Mouse (Mus musculus) intestine, embryonic 14.5 days (tissue): Measurements from ENCODE around the gene Dram1. TPM values are rescaled to one million over a fixed set of nuclear protein-coding genes. Genes with fewer than 3 reads are reported as not detected.

ENCODE experiments used
- ATAC-seq: fragments of 200-750 bp; cut with Nextera tagmentation; replicated peaks from 2 replicates; pipeline ENCODE4 v1.8.0; 2017; ENCODE audit warnings: low read depth, moderate number of reproducible peaks, moderate TSS enrichment, moderate library complexity; ENCODE audit not compliant: low FRiP score, low TSS enrichment
- DNase-seq: peaks from one replicate; pipeline ENCODE4 v3.0.0-alpha.2; 2018; ENCODE audit warnings: low spot score
- H3K27ac ChIP-seq: fragments of 300-500 bp; sonication (generic); 2 replicates; pipeline ENCODE4 v1.5.1; 2014; ENCODE audit warnings: low read depth, mild to moderate bottlenecking, control low read depth
- H3K27me3 ChIP-seq: fragments of 300-500 bp; sonication (generic); replicated peaks from 2 replicates; pipeline ENCODE4 v1.6.1; 2014; ENCODE audit warnings: low read length, control low read depth; ENCODE audit not compliant: control insufficient read depth, insufficient read depth
- H3K36me3 ChIP-seq: fragments of 300-500 bp; sonication (generic); 2 replicates; pipeline ENCODE4 v1.6.1; 2014; ENCODE audit warnings: low read length, control low read depth; ENCODE audit not compliant: control insufficient read depth, insufficient read depth
- H3K4me1 ChIP-seq: fragments of 300-500 bp; sonication (generic); replicated peaks from 2 replicates; pipeline ENCODE4 v1.6.1; 2014; ENCODE audit warnings: low read length, control low read depth, mixed read lengths; ENCODE audit not compliant: control insufficient read depth, insufficient read depth
- H3K4me2 ChIP-seq: fragments of 300-500 bp; sonication (generic); 2 replicates; pipeline ENCODE4 v1.6.1; 2014; ENCODE audit warnings: low read length
- H3K4me3 ChIP-seq: fragments of 300-500 bp; sonication (generic); 2 replicates; pipeline ENCODE4 v1.5.1; 2014; ENCODE audit warnings: low read depth, low read length, control low read depth, mixed read lengths
- H3K9ac ChIP-seq: fragments of 300-500 bp; sonication (generic); 2 replicates; pipeline ENCODE4 v1.6.1; 2014; ENCODE audit warnings: mild to moderate bottlenecking, low read length
- H3K9me3 ChIP-seq: fragments of 300-500 bp; sonication (generic); 2 replicates; pipeline ENCODE4 v1.6.1; 2016; ENCODE audit warnings: low read length, control low read depth; ENCODE audit not compliant: control insufficient read depth
- WGBS: fragments of 180-500 bp; shearing (Covaris S2); extraction: QIAGEN DNeasy Blood & Tissue Kit; methylation state at CpG from one replicate; pipeline ENCODE4 v1.1.7; 2014; 5-methylcytosine and 5-hydroxymethylcytosine counted together
- polyA plus RNA-seq: library from polyadenylated mRNA; unstranded; fragments of >200 nt; fragmentation: Nextera tagmentation; extraction: Ambion mirVana; gene quantifications from 2 replicates; pipeline ENCODE4 v1.2.1, GENCODE M21; 2014

Dram1 gene
- polyA plus RNA-seq, 1 experiment from 2014 or later: 3.6 TPM

DNA sequence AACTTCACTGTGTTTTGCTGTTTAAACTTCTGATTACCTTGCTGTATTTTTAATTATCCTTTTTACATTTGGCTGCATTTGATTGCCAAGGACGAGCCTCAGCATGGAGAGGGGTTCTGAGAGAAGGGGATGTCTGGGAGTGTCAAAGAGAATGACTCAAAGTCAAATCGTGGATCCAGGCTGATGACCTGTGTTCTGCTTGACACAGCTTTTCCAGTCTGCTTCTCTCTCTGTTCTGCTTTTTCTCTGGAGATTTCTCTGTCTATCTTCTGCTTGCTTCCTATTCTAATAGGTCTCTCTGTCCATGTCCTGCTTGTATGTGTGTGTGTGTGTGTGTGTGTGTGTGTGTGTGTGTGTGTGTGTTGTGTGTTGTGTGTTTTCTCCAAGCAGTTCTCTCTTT is 30.9 kb upstream of the Dram1 start:
- WGBS: 67% methylated on average over 2 of the region's 2 CpGs
- Histone ChIP-seq H3K9me3 (no peaks in the 10 kb centered on the region), H3K4me3 (no peak overlapping the region), H3K27me3 (no peaks in the 10 kb centered on the region), H3K4me2 (no peak overlapping the region), H3K27ac (no peak overlapping the region), H3K4me1 (no peaks in the 10 kb centered on the region), H3K36me3 (peaks cover under 1% of the 10 kb centered on the region; the same call in 1 of the 2 replicates), H3K9ac (no peak overlapping the region)
- ATAC-seq (no peak), DNase-seq (no peak)

DNA sequence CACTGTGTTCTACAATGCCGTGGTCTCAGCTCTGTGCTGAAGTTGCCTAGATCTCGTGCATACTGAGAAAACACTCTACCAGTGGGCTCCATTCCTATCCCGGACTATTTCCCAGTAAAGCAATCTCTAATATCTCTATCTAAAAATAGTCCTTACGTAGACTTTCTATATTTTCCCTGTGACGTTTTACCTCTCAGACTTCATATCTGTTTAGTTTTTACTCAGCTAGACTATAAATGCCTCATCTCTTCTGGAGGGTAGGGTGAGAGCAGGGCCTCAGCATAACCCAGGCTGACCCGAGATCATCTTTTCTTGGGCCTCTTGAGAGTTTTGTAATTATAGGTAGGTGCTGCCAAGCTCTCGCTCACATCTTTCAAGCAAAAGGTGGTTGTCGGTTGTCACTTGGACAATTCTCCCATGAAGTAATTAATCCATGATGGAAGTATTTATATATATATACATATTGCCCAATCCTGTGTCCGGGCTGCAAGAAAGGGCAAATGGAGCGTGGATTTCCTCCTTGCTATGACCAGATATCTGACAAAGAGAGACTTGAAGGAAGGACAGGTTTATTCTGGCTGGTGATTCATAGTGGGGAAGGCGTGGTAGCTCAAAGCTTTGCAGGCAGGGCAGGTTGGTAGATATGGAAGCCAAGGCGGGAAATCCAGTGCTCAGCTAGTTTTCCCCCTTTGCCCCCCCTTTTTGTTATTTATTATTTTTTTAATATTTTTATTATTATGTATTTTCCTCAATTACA is 29.2 kb upstream of the Dram1 start:
- Histone ChIP-seq H3K27me3 (no peaks in the 10 kb centered on the region), H3K4me3 (no peak overlapping the region), H3K4me1 (no peaks in the 10 kb centered on the region), H3K4me2 (no peak overlapping the region), H3K36me3 (no peaks in the 10 kb centered on the region; the same call in 1 of the 2 replicates), H3K27ac (no peak overlapping the region), H3K9me3 (no peaks in the 10 kb centered on the region), H3K9ac (no peak overlapping the region)
- no peak for DNase-seq
- 88% methylated on average over 12 of the region's 12 CpGs for WGBS
- no peak for ATAC-seq

DNA sequence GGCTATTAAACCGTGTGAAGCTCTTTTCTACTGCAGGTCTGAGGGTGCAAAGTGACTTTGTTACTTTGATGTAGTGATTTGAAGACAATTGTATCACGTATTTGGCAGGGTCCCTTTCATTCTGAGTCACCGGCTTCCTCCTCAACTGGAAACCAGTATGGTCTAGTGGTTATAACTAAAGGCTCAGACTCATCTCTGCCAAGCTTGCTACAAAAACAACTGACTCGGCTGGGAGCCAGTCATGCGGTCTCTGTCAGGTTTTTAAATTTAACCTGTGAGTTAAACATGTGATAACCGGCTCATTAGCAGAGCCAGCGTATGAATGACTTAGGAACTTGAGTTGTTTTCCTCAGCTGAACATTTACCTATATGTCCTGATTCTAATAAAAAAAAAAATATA is 26.9 kb upstream of the Dram1 start:
- Histone ChIP-seq H3K27me3 (no peaks in the 10 kb centered on the region), H3K9me3 (no peaks in the 10 kb centered on the region), H3K36me3 (no peaks in the 10 kb centered on the region; the same call in 1 of the 2 replicates), H3K4me3 (no peak overlapping the region), H3K4me1 (no peaks in the 10 kb centered on the region), H3K4me2 (no peak overlapping the region), H3K9ac (no peak overlapping the region), H3K27ac (no peak overlapping the region)
- 84% methylated on average over 7 of the region's 7 CpGs for WGBS
- ATAC-seq: no peak
- DNase-seq: no peak

DNA sequence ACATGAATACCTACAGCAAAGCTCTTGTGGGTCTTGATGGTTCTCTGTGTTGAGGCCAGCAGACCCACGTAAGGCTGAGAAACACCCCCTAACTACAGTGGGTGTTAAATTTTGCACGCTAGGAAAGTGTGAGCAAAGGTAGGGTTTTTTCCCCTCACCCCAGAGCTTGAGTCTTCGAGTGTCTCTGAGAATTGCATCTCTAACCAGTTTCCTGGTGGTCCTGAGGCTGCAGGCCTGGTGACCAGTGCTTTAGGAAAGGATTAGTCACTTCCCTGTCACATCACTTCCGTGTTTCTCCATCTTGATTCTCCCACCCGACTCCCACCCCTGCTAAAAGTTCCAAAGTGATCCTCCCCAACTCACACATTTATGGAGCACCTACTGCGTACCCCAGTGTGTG is 25.3 kb upstream of the Dram1 start:
- no peak for ATAC-seq
- Histone ChIP-seq H3K9ac (no peak overlapping the region), H3K4me2 (no peak overlapping the region), H3K27ac (no peak overlapping the region), H3K36me3 (no peaks in the 10 kb centered on the region; the same call in 1 of the 2 replicates), H3K9me3 (no peaks in the 10 kb centered on the region), H3K4me3 (no peak overlapping the region), H3K27me3 (no peaks in the 10 kb centered on the region), H3K4me1 (no peaks in the 10 kb centered on the region)
- 71% methylated on average over 6 of the region's 6 CpGs for WGBS
- DNase-seq: no peak

DNA sequence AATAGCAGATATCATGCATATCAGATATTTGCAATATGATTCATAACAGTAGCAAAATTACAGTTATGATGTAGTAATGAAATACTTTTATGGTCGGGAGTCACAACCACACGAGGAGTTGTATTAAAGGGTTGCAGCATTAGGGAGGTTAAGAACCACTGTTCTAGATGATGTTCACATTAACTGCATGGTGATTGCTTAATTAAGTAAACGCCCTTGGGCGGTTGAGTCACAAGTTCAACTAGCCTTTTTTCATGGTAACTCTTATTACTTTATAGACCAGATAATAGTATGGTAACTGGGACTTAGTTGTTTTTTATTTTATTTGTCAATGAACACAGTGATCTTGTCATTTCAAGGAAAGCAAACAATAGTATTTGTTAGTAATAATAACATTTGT is 24.1 kb upstream of the Dram1 start:
- no peaks in the 10 kb centered on the region; the same call in 1 of the 2 replicates for H3K36me3 ChIP-seq
- no peaks in the 10 kb centered on the region for H3K27me3 ChIP-seq
- ATAC-seq: no peak
- no peaks in the 10 kb centered on the region for H3K9me3 ChIP-seq
- no peaks in the 10 kb centered on the region for H3K4me1 ChIP-seq
- no peak overlapping the region for H3K4me3 ChIP-seq
- H3K9ac ChIP-seq: no peak overlapping the region
- WGBS: 93% methylated on average over 4 of the region's 4 CpGs
- no peak overlapping the region for H3K27ac ChIP-seq
- H3K4me2 ChIP-seq: no peak overlapping the region
- DNase-seq: no peak

DNA sequence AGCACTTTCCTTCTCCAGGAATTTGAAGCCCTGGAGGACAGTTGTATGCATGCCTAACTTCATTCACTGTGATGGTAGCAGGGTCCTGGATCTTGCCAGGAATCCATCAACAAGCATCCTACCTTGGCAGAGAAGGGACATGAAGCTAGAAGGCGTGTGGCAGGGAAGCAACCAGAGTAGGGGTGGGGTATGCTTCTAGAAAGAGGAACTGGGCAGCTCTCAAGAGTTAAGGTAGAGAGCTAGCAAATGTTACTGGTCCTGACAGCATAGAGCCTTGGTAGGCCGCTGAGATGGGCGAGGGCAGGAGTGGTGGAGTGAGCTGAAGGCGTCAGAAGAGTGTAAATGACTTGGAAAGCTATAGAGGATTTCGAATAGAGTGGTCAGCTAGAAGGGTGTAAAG is 20.4 kb upstream of the Dram1 start:
- H3K4me1 ChIP-seq: no peaks in the 10 kb centered on the region
- no peaks in the 10 kb centered on the region for H3K9me3 ChIP-seq
- H3K27ac ChIP-seq: no peak overlapping the region
- H3K36me3 ChIP-seq: no peaks in the 10 kb centered on the region
- H3K27me3 ChIP-seq: no peaks in the 10 kb centered on the region
- H3K9ac ChIP-seq: no peak overlapping the region
- WGBS: 87% methylated on average over 5 of the region's 5 CpGs
- H3K4me2 ChIP-seq: no peak overlapping the region
- ATAC-seq: no peak
- H3K4me3 ChIP-seq: no peak overlapping the region
- DNase-seq: no peak

DNA sequence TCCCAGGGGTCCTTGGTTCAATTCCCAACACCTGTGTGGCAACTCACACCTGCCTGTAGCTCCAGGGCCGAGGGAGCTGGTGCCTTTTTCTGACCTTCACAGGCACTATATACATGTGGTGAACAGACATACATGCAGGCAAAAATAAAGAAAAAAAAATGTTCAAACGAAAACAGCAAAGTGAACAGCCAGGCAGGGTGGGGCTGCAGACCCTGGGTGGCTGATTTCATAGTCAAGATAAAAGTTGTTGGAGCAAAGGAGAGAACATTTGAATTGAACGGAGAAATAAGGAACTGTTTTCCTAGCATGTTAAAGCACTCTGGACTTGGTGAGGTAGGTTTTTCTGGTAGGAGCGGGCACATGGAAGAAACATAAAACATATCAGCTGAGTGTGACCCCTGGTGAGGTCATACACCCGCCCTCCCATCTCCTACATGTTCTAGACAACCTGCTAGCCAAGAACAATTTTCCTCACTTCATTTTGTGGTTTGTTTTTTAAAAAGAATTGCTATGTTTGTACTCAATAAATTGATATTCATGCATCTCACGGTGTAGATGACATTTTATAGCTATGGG is 19.9 kb upstream of the Dram1 start:
- WGBS: 79% methylated on average over 6 of the region's 6 CpGs
- Histone ChIP-seq H3K9me3 (no peaks in the 10 kb centered on the region), H3K9ac (no peak overlapping the region), H3K4me3 (no peak overlapping the region), H3K27me3 (no peaks in the 10 kb centered on the region), H3K4me2 (no peak overlapping the region), H3K36me3 (no peaks in the 10 kb centered on the region), H3K4me1 (no peaks in the 10 kb centered on the region), H3K27ac (no peak overlapping the region)
- no peak for ATAC-seq
- DNase-seq: no peak

DNA sequence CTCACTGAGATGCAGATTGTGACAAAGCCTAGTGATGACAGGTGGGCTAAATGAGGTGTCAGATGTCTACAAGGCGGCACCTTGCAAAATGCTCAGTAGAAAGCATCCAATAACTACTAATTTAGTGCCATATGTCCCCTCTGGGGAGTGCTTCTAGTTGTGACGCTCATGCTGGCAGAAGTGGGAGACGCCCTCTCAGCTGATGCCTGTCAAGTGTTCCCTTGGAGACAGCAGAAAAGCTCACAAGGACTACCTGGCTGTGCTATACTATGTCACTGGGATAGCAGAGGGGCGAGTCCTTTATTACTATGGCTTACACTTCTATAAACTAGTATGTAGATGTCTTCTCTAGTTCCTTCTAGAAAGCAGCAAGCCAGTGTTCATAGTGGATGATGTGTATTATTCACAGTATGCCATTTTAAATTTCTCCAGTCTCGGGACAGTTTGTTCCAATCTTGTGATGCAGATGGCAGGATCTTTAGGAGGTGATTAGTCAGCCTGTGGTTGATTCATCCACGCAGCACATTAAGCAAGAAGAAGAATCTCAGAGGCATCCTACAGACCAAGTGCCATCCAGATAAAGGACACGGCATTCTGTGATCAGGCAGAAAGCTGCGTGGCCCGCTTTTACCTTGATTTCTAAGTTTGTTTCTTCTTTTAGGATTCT is 13.4 kb upstream of the Dram1 start:
- 85% methylated on average over 9 of the region's 9 CpGs for WGBS
- Histone ChIP-seq H3K4me3 (no peak overlapping the region), H3K9ac (no peak overlapping the region), H3K27ac (no peak overlapping the region), H3K27me3 (no peaks in the 10 kb centered on the region), H3K9me3 (no peaks in the 10 kb centered on the region), H3K4me1 (no peaks in the 10 kb centered on the region), H3K4me2 (no peak overlapping the region), H3K36me3 (no peaks in the 10 kb centered on the region)
- ATAC-seq (no peak), DNase-seq (no peak)
